Comparison of ENCODE assay signal across 31 mouse cellular contexts in genomic region chr6:113364518-113365135, GRCm38 (mm10). TPM values are rescaled to one million over a fixed set of nuclear protein-coding genes. Genes with fewer than 3 reads are reported as not detected.
DNase-seq lines count a peak whose midpoint lies in the region; ATAC-seq and TF ChIP-seq lines count a peak whose summit lies in the region.
"Had no signal": no experiment of that assay in that cellular context is flagged by ENCODE, and none has a peak within 500 bp of the region (broad histone marks: within the 10 kb centered on the region; RNA-seq: fewer than 3 reads in every experiment).

No protein-coding gene starts in this region.

- H3K27me3 ChIP-seq in forebrain, postnatal 0 days (ENCODE audit: insufficient read depth, low read length) = no peaks in the 10 kb centered on the region
- no peaks in the 10 kb centered on the region for H3K27me3 ChIP-seq in forebrain, embryonic 16.5 days (replicated peaks; ENCODE audit: control insufficient read depth, insufficient read depth, low read length)
- H3K27me3 ChIP-seq: embryonic facial prominence, embryonic 15.5 days; forebrain, embryonic 13.5 days; heart, embryonic 13.5 days; hindbrain, embryonic 15.5 days; kidney, embryonic 15.5 days; liver, embryonic 13.5 days; midbrain, embryonic 13.5 days; neural tube, embryonic 13.5 days had no signal

- no peak overlapping the region for H3K9ac ChIP-seq in ES-E14 (ENCODE audit: insufficient read depth, low read depth, low read length, poor library complexity, severe bottlenecking)
- H3K9ac ChIP-seq in forebrain, postnatal 0 days = no peak overlapping the region
- no peak overlapping the region for H3K9ac ChIP-seq in forebrain, embryonic 16.5 days (replicated peaks; ENCODE audit: low read depth, low read length)
- H3K9ac ChIP-seq: embryonic facial prominence, embryonic 15.5 days; forebrain, embryonic 13.5 days; heart, embryonic 13.5 days; hindbrain, embryonic 15.5 days; kidney, embryonic 15.5 days; liver, embryonic 13.5 days; midbrain, embryonic 13.5 days; neural tube, embryonic 13.5 days had no signal

- in situ Hi-C loops in ES-E14 (cut with MboI; ENCODE audit: low sequenced_read_pairs in 2 of 2, unreplicated experiment in 2 of 2) = no loop called here

- DNase-seq in adrenal gland, postnatal 10 days = peak; percentile 42
- no peak for DNase-seq in adrenal gland, postnatal 4 days (ENCODE audit: low spot score in 2 of 2)
- DNase-seq in 416B (ENCODE audit: low read depth) (peak; percentile 29), ES-E14 (ENCODE audit: low read depth, low spot score) (no peak)
- peak; percentile 68 for DNase-seq in adrenal gland, postnatal 14 days
- DNase-seq in forebrain, postnatal 0 days = no peak
- no peak for DNase-seq in right cerebral cortex, postnatal 25 days
- DNase-seq: B cell, adult 2 months; cerebellum, adult 18-20 months; cerebellum, postnatal 25 days; heart, postnatal 10 days; kidney, adult 18-20 months; kidney, postnatal 36 days; layer of hippocampus, postnatal 36 days; left cerebral cortex, postnatal 4 days; liver, embryonic 13.5 days; lung, adult 2 months; lung, postnatal 10 days; thymus, postnatal 25 days had no signal

- WGBS in forebrain, postnatal 0 days = 67% methylated on average over 8 of the region's 8 CpGs
- WGBS in forebrain, embryonic 16.5 days = 75% methylated on average over 8 of the region's 8 CpGs

- H3K4me1 ChIP-seq in ES-E14 (ENCODE audit: control insufficient read depth in 2 of 2, insufficient read depth in 2 of 2, low read length in 2 of 2, poor library complexity in 1 of 2) = peaks cover 6 to 19% of the 10 kb centered on the region in 2 experiments; a peak in 3 of 4 replicates
- no peaks in the 10 kb centered on the region for H3K4me1 ChIP-seq in forebrain, postnatal 0 days (ENCODE audit: insufficient read depth)
- H3K4me1 ChIP-seq in forebrain, embryonic 16.5 days (replicated peaks; ENCODE audit: control insufficient read depth, insufficient read depth, low read length) = no peaks in the 10 kb centered on the region
- H3K4me1 ChIP-seq: embryonic facial prominence, embryonic 10.5 days; embryonic facial prominence, embryonic 15.5 days; forebrain, embryonic 13.5 days; heart, embryonic 13.5 days; hindbrain, embryonic 10.5 days; hindbrain, embryonic 15.5 days; kidney, embryonic 15.5 days; liver, embryonic 13.5 days; midbrain, embryonic 13.5 days; neural tube, embryonic 13.5 days had no signal

- H3K36me3 ChIP-seq in ES-E14 (ENCODE audit: control insufficient read depth, insufficient read depth, low read length, poor library complexity, severe bottlenecking) = peaks cover 9% of the 10 kb centered on the region; the same call in 1 of the 2 replicates
- H3K36me3 ChIP-seq in forebrain, postnatal 0 days (ENCODE audit: insufficient read depth) = peaks cover 20% of the 10 kb centered on the region
- H3K36me3 ChIP-seq in forebrain, embryonic 16.5 days (ENCODE audit: control insufficient read depth, insufficient read depth) = peaks cover 8% of the 10 kb centered on the region

- peak overlapping the region; percentile 22; the same call in 1 of the 2 replicates for H3K27ac ChIP-seq in ES-E14 (ENCODE audit: insufficient read depth, low read depth, low read length, poor library complexity, severe bottlenecking)
- no peak overlapping the region for H3K27ac ChIP-seq in forebrain, postnatal 0 days (ENCODE audit: low read depth, low read length)
- no peak overlapping the region for H3K27ac ChIP-seq in forebrain, embryonic 16.5 days (ENCODE audit: low read length)
- H3K27ac ChIP-seq: embryonic facial prominence, embryonic 10.5 days; embryonic facial prominence, embryonic 15.5 days; forebrain, embryonic 13.5 days; heart, embryonic 13.5 days; hindbrain, embryonic 10.5 days; hindbrain, embryonic 15.5 days; kidney, embryonic 15.5 days; liver, embryonic 13.5 days; macrophage; midbrain, embryonic 13.5 days; neural tube, embryonic 13.5 days had no signal

- TF ChIP-seq CTCF in forebrain, postnatal 0 days (IDR thresholded peaks at IDR 0.05; ENCODE audit: low read depth) = no peak

- H3K4me2 ChIP-seq in forebrain, postnatal 0 days (ENCODE audit: low read depth) = no peak overlapping the region
- no peak overlapping the region for H3K4me2 ChIP-seq in forebrain, embryonic 16.5 days (ENCODE audit: low read length)
- H3K4me2 ChIP-seq: embryonic facial prominence, embryonic 15.5 days; forebrain, embryonic 13.5 days; heart, embryonic 13.5 days; hindbrain, embryonic 15.5 days; kidney, embryonic 15.5 days; liver, embryonic 13.5 days; midbrain, embryonic 13.5 days; neural tube, embryonic 13.5 days had no signal

- H3K4me3 ChIP-seq in ES-E14 (ENCODE audit: insufficient read depth in 1 of 2, low read depth in 1 of 2, low read length in 2 of 2, poor library complexity in 1 of 2, severe bottlenecking in 1 of 2) = no peak overlapping the region
- no peak overlapping the region for H3K4me3 ChIP-seq in forebrain, postnatal 0 days (ENCODE audit: low read depth, low read length)
- H3K4me3 ChIP-seq in forebrain, embryonic 16.5 days (replicated peaks; ENCODE audit: low read length) = no peak overlapping the region
- H3K4me3 ChIP-seq: embryonic facial prominence, embryonic 10.5 days; embryonic facial prominence, embryonic 15.5 days; forebrain, embryonic 13.5 days; heart, embryonic 13.5 days; hindbrain, embryonic 10.5 days; hindbrain, embryonic 15.5 days; kidney, embryonic 15.5 days; liver, embryonic 13.5 days; midbrain, embryonic 13.5 days; neural tube, embryonic 13.5 days had no signal

- no peaks in the 10 kb centered on the region for H3K9me3 ChIP-seq in ES-E14 (ENCODE audit: control insufficient read depth, insufficient read depth, low read depth, low read length)
- no peaks in the 10 kb centered on the region for H3K9me3 ChIP-seq in forebrain, postnatal 0 days (ENCODE audit: low read length)
- H3K9me3 ChIP-seq in forebrain, embryonic 16.5 days (ENCODE audit: control insufficient read depth, low read length) = no peaks in the 10 kb centered on the region
- H3K9me3 ChIP-seq: embryonic facial prominence, embryonic 10.5 days; embryonic facial prominence, embryonic 15.5 days; forebrain, embryonic 13.5 days; heart, embryonic 13.5 days; hindbrain, embryonic 10.5 days; hindbrain, embryonic 15.5 days; kidney, embryonic 15.5 days; liver, embryonic 13.5 days; midbrain, embryonic 13.5 days; neural tube, embryonic 13.5 days had no signal

- no peak for ATAC-seq in forebrain, postnatal 0 days
- no peak for ATAC-seq in forebrain, embryonic 16.5 days
- ATAC-seq: forebrain, embryonic 13.5 days; inflammation-experienced regulatory T-cells, adult 6 months; midbrain, embryonic 13.5 days had no signal

TF ChIP-seq in ES-E14, 5 proteins besides CTCF, POLR2A, EP300 and RAD21:
- TF ChIP-seq CHD2 (IDR thresholded peaks at IDR 0.05; ENCODE audit: low read depth, low read length) (no peak), HCFC1 (IDR thresholded peaks at IDR 0.05; ENCODE audit: borderline replicate concordance, insufficient read depth, low read length) (no peak), MAFK (IDR thresholded peaks at IDR 0.05; ENCODE audit: insufficient read depth, low read depth, low read length) (no peak), ZNF384 (IDR thresholded peaks at IDR 0.05; ENCODE audit: low read depth, low read length) (no peak), ZC3H11A (IDR thresholded peaks at IDR 0.05; ENCODE audit: borderline replicate concordance, low read depth, low read length) (no peak)

RNA-seq across cellular contexts. Expression of gene Tada3, which starts 13.1 kb away (rescaled TPM):
- 10 to 100 TPM; 30.5 to 37.1 TPM for total RNA-seq in adrenal gland, postnatal 10 days (2021)
- 10 to 100 TPM; 41.3 to 44.6 TPM for total RNA-seq in adrenal gland, postnatal 4 days (2021)
- 31.7 and 35.3 TPM in 2 replicates for total RNA-seq in ES-E14 (2012; rRNA removed)
- 34.9 and 35.5 TPM in 2 replicates for total RNA-seq in adrenal gland, postnatal 14 days (2021)
- total RNA-seq in forebrain, postnatal 0 days (2014; rRNA removed) = 28.5 and 34.7 TPM in 2 replicates
- polyA plus RNA-seq in forebrain, postnatal 0 days (2015; fragmentation: Nextera tagmentation; extraction: Ambion mirVana) = 69.1 and 84.4 TPM in 2 replicates
- polyA plus RNA-seq in forebrain, embryonic 16.5 days (2015; fragmentation: Nextera tagmentation; extraction: Ambion mirVana) = 83.3 and 88.8 TPM in 2 replicates

RNA-seq across cellular contexts. Expression of gene Arpc4, which starts 13.3 kb away (rescaled TPM):
- total RNA-seq in adrenal gland, postnatal 10 days (2021) = 100 to 1,000 TPM; 181 to 183 TPM
- 100 to 1,000 TPM; 206 to 214 TPM for total RNA-seq in adrenal gland, postnatal 4 days (2021)
- total RNA-seq in ES-E14 (2012; rRNA removed) = 217 and 227 TPM in 2 replicates
- 165 and 176 TPM in 2 replicates for total RNA-seq in adrenal gland, postnatal 14 days (2021)
- total RNA-seq in forebrain, postnatal 0 days (2014; rRNA removed) = 219 and 226 TPM in 2 replicates
- polyA plus RNA-seq in forebrain, postnatal 0 days (2015; fragmentation: Nextera tagmentation; extraction: Ambion mirVana) = 564 and 565 TPM in 2 replicates
- 407 and 414 TPM in 2 replicates for polyA plus RNA-seq in forebrain, embryonic 16.5 days (2015; fragmentation: Nextera tagmentation; extraction: Ambion mirVana)

RNA-seq across cellular contexts. Expression of gene Camk1, which starts 20.8 kb away (rescaled TPM):
- 10 to 100 TPM; 47.1 to 50.3 TPM for total RNA-seq in adrenal gland, postnatal 10 days (2021)
- total RNA-seq in adrenal gland, postnatal 4 days (2021) = 10 to 100 TPM; 54.2 to 58.7 TPM
- 8.5 and 9.4 TPM in 2 replicates for total RNA-seq in ES-E14 (2012; rRNA removed)
- 46.4 and 49.3 TPM in 2 replicates for total RNA-seq in adrenal gland, postnatal 14 days (2021)
- 119 and 131 TPM in 2 replicates for total RNA-seq in forebrain, postnatal 0 days (2014; rRNA removed)
- polyA plus RNA-seq in forebrain, postnatal 0 days (2015; fragmentation: Nextera tagmentation; extraction: Ambion mirVana) = 107 and 118 TPM in 2 replicates
- polyA plus RNA-seq in forebrain, embryonic 16.5 days (2015; fragmentation: Nextera tagmentation; extraction: Ambion mirVana) = 78.9 and 99.3 TPM in 2 replicates

RNA-seq across cellular contexts. Expression of gene Ttll3, which starts 24.4 kb away (rescaled TPM):
- 1 to 10 TPM; 1.8 to 4.3 TPM for total RNA-seq in adrenal gland, postnatal 10 days (2021)
- total RNA-seq in adrenal gland, postnatal 4 days (2021) = 1 to 10 TPM; 6.9 to 7.7 TPM
- 5.3 and 6.9 TPM in 2 replicates for total RNA-seq in ES-E14 (2012; rRNA removed)
- 4.1 and 4.2 TPM in 2 replicates for total RNA-seq in adrenal gland, postnatal 14 days (2021)
- total RNA-seq in forebrain, postnatal 0 days (2014; rRNA removed) = 12.9 and 14.0 TPM in 2 replicates
- polyA plus RNA-seq in forebrain, postnatal 0 days (2015; fragmentation: Nextera tagmentation; extraction: Ambion mirVana) = 4.7 and 8.9 TPM in 2 replicates
- 6.4 and 8.7 TPM in 2 replicates for polyA plus RNA-seq in forebrain, embryonic 16.5 days (2015; fragmentation: Nextera tagmentation; extraction: Ambion mirVana)

RNA-seq across cellular contexts. Expression of gene Ogg1, which starts 37.9 kb away (rescaled TPM):
- 10 to 100 TPM; 11.9 to 12.0 TPM for total RNA-seq in adrenal gland, postnatal 10 days (2021)
- 10 to 100 TPM; 14.5 to 18.7 TPM for total RNA-seq in adrenal gland, postnatal 4 days (2021)
- 11.9 and 13.0 TPM in 2 replicates for total RNA-seq in ES-E14 (2012; rRNA removed)
- 11.3 and 11.8 TPM in 2 replicates for total RNA-seq in adrenal gland, postnatal 14 days (2021)
- total RNA-seq in forebrain, postnatal 0 days (2014; rRNA removed) = 11.9 and 13.5 TPM in 2 replicates
- polyA plus RNA-seq in forebrain, postnatal 0 days (2015; fragmentation: Nextera tagmentation; extraction: Ambion mirVana) = 10.1 and 10.5 TPM in 2 replicates
- 11.3 and 11.9 TPM in 2 replicates for polyA plus RNA-seq in forebrain, embryonic 16.5 days (2015; fragmentation: Nextera tagmentation; extraction: Ambion mirVana)

Comparison
In these comparisons a context has a peak if more than half of its experiments do, and no peak if none do; other contexts are left out.
1. DNase-seq: peak in adrenal gland, postnatal 10 days (single experiment), 416B (single experiment) and adrenal gland, postnatal 14 days (single experiment); none in adrenal gland, postnatal 4 days (0 of 2), ES-E14 (single experiment), forebrain, postnatal 0 days (single experiment) and right cerebral cortex, postnatal 25 days (single experiment).